Mouse (Mus musculus): ENCODE measurements around the gene Agtrap.

The Agtrap gene

DNA sequence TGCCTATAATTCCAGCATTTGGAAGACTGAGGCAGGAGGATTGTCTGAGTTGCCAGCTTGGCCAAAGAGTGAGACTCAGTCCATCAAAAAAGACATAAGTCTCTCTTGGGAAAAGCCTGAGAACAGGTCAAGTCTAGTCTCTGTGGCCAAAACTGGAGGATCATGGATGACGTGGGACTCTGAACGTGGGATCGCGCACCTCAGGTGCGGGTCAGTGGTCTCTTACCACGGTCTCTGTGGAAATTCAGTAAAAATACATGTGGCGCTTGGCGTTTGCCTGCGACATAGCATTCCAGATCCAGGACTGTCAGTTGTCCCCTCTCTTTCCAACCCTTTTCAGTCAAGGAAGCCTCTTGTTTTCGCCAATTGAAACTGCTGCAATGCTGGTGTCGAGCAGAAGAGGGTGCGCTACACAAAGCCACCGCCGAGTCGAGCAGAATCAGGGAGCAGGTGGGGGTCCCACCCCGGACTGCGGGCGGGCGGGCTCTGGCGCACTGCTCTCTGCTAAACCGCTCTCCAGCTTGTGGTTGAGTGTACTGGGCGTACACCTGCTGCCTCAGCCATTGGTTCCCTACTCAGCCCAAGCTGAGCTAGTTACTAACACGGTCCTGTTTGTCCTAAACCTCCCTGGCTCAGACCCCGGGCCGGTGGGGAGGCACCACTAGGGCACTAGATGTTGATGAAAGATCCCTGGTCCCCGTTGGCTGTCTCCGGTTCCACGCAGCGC lies 14.1 kb upstream of the Agtrap start:
- DNase-seq: peak; percentile 75

- no peak for DNase-seq
Measured at GRCm38 (mm10) chr4:148098666-148099065, 10.8 kb upstream of the Agtrap start.

DNA sequence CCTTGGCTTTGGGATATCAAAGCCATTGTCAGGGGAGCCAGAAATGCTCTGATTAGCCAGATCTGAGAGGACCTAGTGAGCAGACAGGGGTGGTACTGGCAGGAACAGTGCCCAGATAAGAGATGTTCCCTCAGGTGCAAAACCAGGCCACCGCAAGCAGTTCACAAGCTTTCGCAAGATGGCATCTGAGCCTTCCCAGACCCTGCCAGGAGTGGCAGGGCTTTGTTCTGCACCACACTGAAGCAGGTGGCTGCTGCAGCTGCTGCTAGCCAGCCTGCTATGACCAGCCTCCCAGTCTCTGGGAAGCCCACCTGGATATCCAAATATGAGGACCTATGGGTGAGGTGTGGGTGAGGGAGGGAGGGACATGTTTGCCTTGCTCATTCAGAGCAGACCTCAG lies 10.1 kb upstream of the Agtrap start:
- no peak for DNase-seq

GRCm38 (mm10) chr4:148095081-148095480 lies 7.2 kb upstream of the Agtrap start:
- no peak for DNase-seq

DNA sequence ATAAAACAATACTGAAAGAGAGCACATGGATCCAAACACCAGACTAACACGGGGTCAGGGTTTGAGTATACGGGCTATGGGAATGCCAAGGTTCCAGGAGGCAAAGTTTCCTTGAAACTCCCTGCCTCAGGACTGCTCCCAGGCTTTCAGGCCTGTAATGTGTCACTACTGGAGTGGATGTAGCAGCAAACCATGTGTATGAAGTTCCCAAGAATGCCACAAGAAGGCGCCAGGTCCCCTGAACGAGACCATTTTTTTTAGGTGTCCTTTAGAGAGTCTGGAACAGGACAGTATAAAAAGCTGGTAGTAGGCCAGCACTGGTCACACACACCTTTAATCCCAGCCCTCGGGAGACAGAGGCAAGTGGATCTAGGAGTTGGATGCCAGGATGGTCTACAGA lies 6.3 kb upstream of the Agtrap start:
- peak; percentile 8 for DNase-seq

- DNase-seq: no peak
Measured at GRCm38 (mm10) chr4:148092551-148093271, 4.9 kb upstream of the Agtrap start.

DNA sequence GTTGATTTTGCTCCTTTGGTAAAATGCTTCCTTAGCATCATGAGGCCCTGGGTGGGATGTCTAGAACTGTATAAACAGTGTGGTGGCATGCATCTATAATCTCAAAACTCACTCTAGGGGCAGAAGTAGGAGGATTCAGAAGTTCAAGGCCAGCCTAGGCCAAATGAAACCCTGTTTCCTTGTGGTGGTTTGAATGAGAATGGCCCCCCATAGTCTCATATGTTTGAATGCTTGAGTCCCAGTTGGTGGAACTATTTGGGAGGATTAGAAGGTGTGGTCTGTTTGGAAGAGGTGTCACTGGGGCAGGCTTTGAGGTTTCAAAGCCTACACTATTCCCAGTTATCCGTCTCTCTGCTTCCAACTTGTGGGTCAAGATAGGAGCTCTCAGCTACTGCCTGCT lies 3.4 kb upstream of the Agtrap start:
- DNase-seq: no peak

GRCm38 (mm10) chr4:148089166-148089565 lies 1.3 kb upstream of the Agtrap start:
- no peak for DNase-seq

GRCm38 (mm10) chr4:148087091-148087906 lies 532 bp downstream of the Agtrap start:
- peak; percentile 70 for DNase-seq

GRCm38 (mm10) chr4:148085907-148086305 lies 1.9 kb downstream of the Agtrap start:
- DNase-seq: no peak

DNA sequence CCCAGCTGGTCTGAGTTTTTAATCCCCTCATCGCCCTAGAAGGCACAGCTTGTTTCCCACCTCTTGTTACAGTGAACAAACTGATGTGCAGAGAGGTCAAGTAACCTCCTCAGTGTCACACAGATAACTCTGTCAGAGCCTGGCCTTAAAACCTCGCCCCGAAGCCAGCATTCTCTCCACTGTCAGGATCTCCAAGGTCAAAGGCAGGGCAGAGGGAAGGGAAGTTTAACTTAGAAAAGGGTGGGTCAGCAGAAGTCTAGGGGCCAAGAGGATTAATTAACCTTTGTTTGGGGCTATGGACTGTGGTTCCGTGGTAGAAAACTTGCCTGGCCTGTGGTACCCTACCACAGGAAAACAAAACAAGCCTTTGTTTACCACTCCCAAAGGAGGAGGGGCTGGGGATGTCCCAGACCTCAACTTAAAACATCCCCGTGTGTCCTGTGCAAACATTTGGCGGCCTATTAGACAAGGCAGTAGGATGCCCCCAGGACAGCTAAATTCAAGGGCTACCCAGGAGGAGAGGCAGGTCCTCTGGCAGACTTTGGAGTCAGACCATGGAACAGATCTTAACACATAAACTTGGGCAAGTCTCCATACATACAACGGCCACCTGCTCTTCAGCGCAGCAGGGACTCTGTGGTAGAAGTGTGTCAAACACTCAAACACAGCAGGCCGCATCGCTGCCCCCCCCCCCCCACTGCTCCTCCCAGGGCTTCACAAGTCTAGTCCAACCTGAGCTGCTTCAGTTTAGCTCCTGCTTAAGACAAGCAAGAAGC lies 2.5 kb downstream of the Agtrap start:
- DNase-seq: peak; percentile 34

GRCm38 (mm10) chr4:148084261-148084714 lies 3.5 kb downstream of the Agtrap start:
- DNase-seq: peak; percentile 78

DNA sequence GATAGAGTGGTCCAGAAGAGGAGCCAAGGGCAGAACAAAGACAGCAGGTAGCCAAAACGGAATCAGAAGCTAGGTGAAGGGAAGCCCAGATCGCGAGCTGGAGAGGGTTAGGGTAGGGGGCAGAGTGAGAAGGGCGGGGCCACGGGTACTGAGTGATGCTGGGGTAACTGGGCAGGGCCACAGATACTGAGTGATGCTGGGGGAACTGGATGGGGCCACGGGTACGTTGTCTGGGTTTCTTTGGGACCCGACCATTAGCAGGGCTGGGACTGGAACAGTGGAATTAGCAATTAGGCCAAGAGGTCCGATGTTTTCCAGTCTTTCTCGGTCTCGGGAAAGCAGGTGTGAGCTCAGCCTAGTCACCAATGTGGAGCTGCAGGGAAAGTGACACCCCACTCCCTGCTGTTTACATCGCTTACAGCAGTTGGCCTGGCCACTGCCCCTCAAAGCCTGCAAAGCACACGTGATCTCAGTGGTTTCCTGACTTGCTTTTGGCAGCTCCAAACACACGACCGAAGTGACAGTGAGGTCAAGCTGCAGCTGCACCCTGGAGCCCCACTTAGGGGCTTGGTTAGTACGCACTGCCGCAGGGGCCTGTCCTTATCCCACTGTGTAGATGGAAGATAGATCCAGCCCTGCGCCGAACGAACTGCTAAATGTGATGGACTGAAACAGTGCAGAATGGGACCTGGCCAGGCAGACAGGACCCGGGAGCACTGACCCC lies 4.5 kb downstream of the Agtrap start:
- DNase-seq: peak; percentile 79

DNA sequence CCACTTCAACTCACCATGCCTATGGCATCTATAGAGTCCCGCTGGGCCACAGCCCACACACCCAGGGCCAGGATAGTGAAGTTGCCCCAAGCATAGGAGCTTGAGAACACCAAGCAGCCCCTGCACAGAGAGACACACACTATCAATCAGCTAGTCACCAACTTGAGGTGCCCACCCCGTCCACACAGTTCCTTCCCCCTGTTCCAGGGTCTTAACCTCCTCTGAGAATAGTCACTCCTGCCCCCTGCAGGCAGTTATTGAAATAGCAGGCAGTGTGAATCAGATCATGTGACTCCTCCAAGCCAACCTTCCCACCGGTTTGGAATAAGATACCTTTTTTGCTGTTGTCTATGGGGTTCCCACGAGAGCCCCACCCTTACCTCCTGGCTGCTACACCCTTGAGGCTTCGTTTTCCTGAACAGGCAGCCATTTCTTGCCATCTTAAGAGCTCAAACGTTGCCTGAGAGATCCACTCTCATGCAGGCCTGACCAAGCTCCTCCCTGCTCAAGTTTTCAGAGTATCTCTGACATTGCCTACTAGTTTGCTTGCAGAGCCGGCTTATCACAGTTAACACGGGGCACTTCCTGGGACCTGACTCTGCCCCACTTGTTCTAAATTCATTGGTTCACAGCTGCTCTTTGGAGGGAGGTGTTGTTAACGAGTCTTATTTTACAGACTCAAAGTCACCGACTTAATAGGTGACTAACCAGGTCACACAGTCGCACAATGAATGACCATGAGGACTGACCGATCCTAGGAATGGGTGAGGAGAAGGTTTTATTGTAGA lies 5.4 kb downstream of the Agtrap start:
- DNase-seq: peak; percentile 79

DNA sequence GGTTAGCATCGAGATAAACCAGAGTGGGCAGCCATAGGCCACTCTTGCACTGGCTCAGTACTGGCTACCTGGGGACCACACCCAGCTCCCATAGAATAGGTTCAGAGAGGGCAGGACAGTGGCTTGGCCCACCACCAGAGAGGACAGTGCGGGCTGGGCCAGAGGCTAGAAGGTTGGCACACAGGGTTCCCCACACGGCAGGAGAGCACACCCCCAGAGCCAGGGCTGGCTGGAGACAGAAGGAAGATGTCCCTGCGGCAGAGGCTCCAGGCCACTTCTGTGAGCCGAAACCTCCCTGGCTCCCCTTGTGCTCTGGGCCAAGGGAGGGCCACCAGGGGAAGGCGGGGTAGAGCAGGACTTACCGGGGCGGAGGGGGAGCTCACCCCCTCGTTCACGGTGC lies 6.6 kb downstream of the Agtrap start:
- DNase-seq: no peak

DNA sequence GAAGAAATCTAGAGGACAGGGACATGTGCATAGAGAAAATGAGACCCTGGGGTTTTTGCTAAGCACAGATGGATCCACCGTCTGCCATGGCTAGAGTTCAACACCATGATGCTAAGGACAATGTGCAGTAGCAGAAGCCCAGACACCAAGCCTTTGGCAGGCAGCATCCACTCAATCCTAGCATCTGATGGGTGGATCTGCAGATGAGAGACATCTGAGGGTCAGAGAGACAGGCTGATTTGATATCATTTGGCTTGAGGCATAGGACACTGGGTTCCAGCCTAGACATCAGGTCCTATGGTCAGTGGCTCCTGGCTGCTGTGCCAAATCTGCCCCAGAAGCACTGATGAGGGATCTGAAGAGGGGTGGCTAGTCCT lies 7.2 kb downstream of the Agtrap start:
- DNase-seq: no peak

- peak; percentile 50 for DNase-seq
Measured at GRCm38 (mm10) chr4:148079944-148080596, 7.8 kb downstream of the Agtrap start.

- DNase-seq: no peak
Measured at GRCm38 (mm10) chr4:148079212-148079611, 8.6 kb downstream of the Agtrap start.

GRCm38 (mm10) chr4:148075881-148076280 lies 11.9 kb downstream of the Agtrap start:
- no peak for DNase-seq

GRCm38 (mm10) chr4:148075259-148075658 lies 12.6 kb downstream of the Agtrap start:
- peak; percentile 83 for DNase-seq

Data from kidney, postnatal 10 days (tissue).